Mouse (Mus musculus) megakaryocyte-erythroid progenitor cell, adult 5 weeks (primary cell): ENCODE measurements around the gene Mafk. TPM values are rescaled to one million over a fixed set of nuclear protein-coding genes. Genes with fewer than 3 reads are reported as not detected.

ENCODE experiments used
- polyA plus RNA-seq: library from polyadenylated mRNA; stranded (reverse); fragments of >175 nt; gene quantifications from 2 replicates; pipeline ENCODE4 v1.2.3, GENCODE M21; 2012

Gene Mafk
- polyA plus RNA-seq = 101 and 144 TPM in 2 replicates

DNA sequence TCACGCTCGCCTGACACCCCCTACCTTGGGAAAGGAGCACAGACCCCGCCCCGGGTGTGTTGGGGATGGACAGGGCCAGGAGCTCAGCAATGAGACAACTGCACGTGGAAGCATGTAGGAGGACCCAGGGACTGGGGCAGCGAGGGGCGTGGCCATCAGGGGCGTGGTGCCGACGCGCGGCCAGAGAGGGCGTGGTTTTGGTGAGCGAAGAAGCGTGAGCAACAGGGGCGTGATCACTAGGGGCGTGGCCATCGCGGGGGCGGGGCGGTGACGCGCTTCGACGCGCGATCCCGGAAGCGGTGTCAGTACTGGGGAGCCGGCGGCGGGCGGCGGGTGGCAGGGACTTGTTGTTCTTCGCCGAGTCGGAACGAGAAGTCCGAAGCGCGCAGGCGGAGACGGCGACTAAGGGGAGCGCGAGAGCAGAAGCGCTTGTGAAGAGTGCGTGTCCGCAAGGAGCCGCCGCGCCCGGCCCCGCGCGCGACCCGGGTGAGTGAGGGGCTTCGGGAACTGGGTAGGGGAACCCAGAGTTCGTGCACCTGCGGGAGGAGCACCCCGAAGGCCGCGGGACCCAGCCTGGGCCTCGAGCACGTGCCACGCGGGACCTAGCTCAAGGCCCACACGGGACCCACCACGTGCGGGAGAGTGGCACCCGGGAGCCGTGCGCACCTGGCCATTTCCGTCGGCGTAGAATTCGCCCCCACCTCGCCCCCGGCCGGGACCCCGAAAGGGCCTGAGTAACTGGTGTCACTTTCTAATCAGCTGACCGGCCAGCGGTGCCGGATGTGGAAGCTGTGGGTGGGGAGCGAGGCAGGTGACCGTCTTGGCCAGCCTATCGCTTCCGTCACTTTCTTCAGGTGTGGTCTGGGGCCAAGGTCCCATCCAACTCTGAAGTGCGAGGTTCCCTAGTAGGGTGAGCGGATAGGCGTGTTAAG is at the start of gene Mafk:
TSS of gene Mafk (plus strand) at position 287 of the 932 bp plus-strand sequence.

DNA sequence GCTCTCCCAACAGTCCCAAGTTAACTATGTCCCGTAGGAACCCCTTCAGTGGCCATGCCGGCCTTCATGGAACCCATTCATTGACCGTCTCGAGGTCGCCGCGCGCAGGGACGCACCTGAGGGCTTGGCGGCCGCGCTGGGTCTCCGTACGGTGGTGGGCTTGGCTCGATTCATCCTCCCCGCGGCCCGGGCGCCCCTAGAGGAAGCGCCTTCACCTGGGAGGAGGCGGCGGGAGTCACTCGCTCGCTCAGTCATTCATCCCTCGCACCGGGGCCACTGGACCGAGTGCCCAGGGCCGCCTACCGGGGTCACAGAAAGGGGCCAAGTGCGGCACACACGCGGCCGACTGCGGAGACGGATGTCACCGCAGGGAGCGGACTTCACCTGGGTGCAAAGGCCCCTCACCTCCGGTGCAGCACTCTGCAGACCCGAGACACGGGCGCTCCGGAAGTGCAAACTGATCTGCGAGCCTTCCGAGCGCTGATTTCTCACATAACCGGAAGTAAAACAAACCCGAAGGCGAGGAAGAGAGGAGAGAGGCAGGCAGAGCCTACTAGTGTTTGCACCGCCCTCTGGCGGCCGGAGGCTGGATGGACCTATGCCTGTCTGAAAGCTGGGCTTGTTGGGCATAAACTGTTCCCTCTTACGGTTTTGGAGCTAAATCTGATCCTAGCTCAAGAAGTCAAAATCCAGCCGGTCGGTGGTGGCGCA is 15.9 kb upstream of the Mafk start, which contains the start of gene Ints1:
TSS of gene Ints1 (minus strand) at position 459 of the 711 bp plus-strand sequence.

DNA sequence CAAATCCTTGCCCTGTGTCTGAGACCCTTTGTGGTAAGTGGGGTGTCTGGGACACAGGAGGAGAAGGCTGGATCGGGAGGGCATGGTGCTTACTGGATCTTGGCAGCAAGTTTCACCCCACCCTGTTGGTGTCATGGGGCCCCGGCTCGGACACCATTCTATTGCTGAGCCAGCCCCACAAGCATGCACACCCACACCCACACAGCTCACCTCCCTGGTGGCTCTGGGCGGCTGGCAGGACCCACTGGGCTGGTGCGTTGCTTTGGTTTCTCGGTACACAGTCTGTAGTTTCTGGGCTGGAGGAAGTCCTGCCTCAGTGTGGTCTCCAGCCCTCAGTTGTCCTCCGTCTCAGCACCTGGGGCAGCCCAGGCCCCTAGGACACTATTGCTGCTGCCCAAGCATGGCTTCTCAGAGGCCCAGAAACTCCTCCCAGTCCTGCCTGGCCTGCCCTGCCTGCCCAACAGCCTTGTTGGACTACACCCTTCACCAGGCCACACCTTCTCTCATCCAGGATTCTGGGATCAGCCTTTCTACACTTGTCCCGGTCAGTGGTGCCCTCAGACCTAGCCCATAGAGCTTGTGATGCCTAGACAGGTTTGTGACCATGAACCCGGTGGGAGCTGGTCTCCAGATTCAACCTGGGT is 28.3 kb downstream of the Mafk start, which contains the start of gene Tmem184a:
TSS of gene Tmem184a (minus strand) at position 380 of the 644 bp plus-strand sequence.

DNA sequence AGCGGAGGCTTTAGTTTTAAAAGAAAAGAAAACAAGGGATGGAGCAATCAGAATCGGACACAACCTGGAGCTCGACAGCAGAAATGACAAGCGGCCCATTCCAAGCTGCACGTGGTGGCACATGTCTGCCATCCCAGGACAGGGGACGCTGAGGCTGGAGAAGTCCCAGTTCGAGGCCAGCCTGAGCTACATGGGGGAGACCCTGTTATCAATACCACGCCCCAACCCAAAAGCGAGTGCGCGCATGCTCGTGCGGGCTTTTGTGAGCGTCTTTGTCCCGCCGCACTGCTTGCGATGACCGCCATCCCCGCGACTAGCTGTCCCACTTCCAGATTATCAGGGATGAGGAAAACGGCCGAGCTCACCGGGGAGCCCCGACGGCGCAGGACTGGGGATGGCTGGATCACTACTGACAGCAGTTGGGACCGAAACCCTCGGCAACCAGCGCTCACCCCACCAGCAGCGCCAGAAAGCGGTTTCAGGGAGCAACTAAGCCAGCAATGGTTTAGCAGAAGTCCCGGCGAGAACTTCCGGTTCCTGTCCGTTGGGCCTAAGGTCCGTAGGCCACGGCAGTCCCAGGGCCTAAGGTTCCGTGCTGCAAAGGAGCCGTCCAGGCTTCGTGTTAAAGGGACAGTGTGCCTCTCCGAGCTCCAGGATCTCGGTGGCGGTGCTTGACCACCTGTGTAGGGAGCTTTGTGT is 35.2 kb downstream of the Mafk start, which contains the start of the genes Gm26938 and Psmg3:
TSS of gene Gm26938 (minus strand) at position 51 of the 699 bp plus-strand sequence.
TSS of gene Psmg3 (minus strand) at position 529 of the 699 bp plus-strand sequence.

Other genes starting within 250 kb of the Mafk start
- gene Uncx, start 248.0 kb upstream of the Mafk start, polyA plus RNA-seq = not detected in 2 replicates
- 36.1 and 45.4 TPM in 2 replicates for gene Micall2, start 55.2 kb upstream of the Mafk start, polyA plus RNA-seq
- gene Ints1, start 15.8 kb upstream of the Mafk start, polyA plus RNA-seq = 110 and 131 TPM in 2 replicates
- 0.29 and 0.72 TPM in 2 replicates for gene Tmem184a, start 28.4 kb downstream of the Mafk start, polyA plus RNA-seq
- gene Gm26938, start 34.9 kb downstream of the Mafk start, polyA plus RNA-seq = not detected in 2 replicates
- gene Psmg3, start 35.4 kb downstream of the Mafk start, polyA plus RNA-seq = 32.3 and 36.3 TPM in 2 replicates
- gene Elfn1, start 116.4 kb downstream of the Mafk start, polyA plus RNA-seq = 0.01 and 0.05 TPM in 2 replicates